ENCODE assay signal across 8 mouse cellular contexts in genomic region chr9:14075452-14075851, GRCm38 (mm10).
A peak's percentile ranks its signal among the peaks of the same experiment; 100 is the strongest.
DNase-seq lines count a peak whose midpoint lies in the region; ATAC-seq and TF ChIP-seq lines count a peak whose summit lies in the region.

No protein-coding gene starts in this region.

- no peak for DNase-seq in hindbrain, embryonic 10.5 days (ENCODE audit: low spot score)
- peak; percentile 92 for DNase-seq in adrenal gland, postnatal 14 days
- DNase-seq in hindbrain, embryonic 14.5 days (ENCODE audit: low spot score), result peak; percentile 66
- DNase-seq in lung, postnatal 0 days (ENCODE audit: low spot score), result peak; percentile 55
- peak; percentile 79 for DNase-seq in testis, postnatal 14 days (ENCODE audit: low spot score)
- DNase-seq in thymus, adult 2 months, result no peak

- ATAC-seq in hindbrain, embryonic 13.5 days (ENCODE audit: low FRiP score), result peak; percentile 91
- ATAC-seq in forebrain, embryonic 16.5 days, result peak; percentile 64
- peak; percentile 81; the same call in 1 of the 2 replicates for ATAC-seq in hindbrain, embryonic 14.5 days (ENCODE audit: low FRiP score)
- ATAC-seq in lung, postnatal 0 days, result peak; percentile 80

- no peaks in the 10 kb centered on the region for H3K9me3 ChIP-seq in hindbrain, embryonic 13.5 days
- H3K9me3 ChIP-seq in hindbrain, embryonic 10.5 days, result no peaks in the 10 kb centered on the region
- H3K9me3 ChIP-seq in forebrain, embryonic 16.5 days (ENCODE audit: control insufficient read depth, low read length), result no peaks in the 10 kb centered on the region
- H3K9me3 ChIP-seq in hindbrain, embryonic 14.5 days (ENCODE audit: control insufficient read depth, low read length), result no peaks in the 10 kb centered on the region
- no peaks in the 10 kb centered on the region for H3K9me3 ChIP-seq in lung, postnatal 0 days (ENCODE audit: low read length)

- TF ChIP-seq CTCF in lung, postnatal 0 days (IDR thresholded peaks at IDR 0.05), result peak; percentile 31
- no peak for TF ChIP-seq CTCF in thymus, adult 2 months (IDR thresholded peaks at IDR 0.05; ENCODE audit: borderline replicate concordance, control insufficient read depth, extremely low read depth, insufficient read depth, low read length, poor library complexity)

- WGBS in hindbrain, embryonic 13.5 days, result 36% methylated on average over 4 of the region's 4 CpGs
- WGBS in hindbrain, embryonic 10.5 days, result 84% methylated on average over 4 of the region's 4 CpGs
- whole genome bisulfite sequencing in forebrain, embryonic 16.5 days, result 15% methylated on average over 4 of the region's 4 CpGs
- 40% methylated on average over 4 of the region's 4 CpGs for WGBS in hindbrain, embryonic 14.5 days
- WGBS in lung, postnatal 0 days, result 33% methylated on average over 4 of the region's 4 CpGs
- WGBS in thymus, adult 2 months, result 89% methylated on average over 4 of the region's 4 CpGs

- H3K27ac ChIP-seq in hindbrain, embryonic 13.5 days, result no peak overlapping the region
- H3K27ac ChIP-seq in hindbrain, embryonic 10.5 days, result no peak overlapping the region
- no peak overlapping the region for H3K27ac ChIP-seq in forebrain, embryonic 16.5 days (ENCODE audit: low read length)
- H3K27ac ChIP-seq in hindbrain, embryonic 14.5 days, result no peak overlapping the region; the same call in 1 of the 2 replicates
- no peak overlapping the region for H3K27ac ChIP-seq in lung, postnatal 0 days (ENCODE audit: low read length)
- no peak overlapping the region for H3K27ac ChIP-seq in thymus, adult 2 months (ENCODE audit: control insufficient read depth, insufficient read depth, low read length)

- no peak overlapping the region for H3K4me3 ChIP-seq in hindbrain, embryonic 13.5 days
- H3K4me3 ChIP-seq in hindbrain, embryonic 10.5 days, result no peak overlapping the region
- no peak overlapping the region for H3K4me3 ChIP-seq in forebrain, embryonic 16.5 days (replicated peaks; ENCODE audit: low read length)
- H3K4me3 ChIP-seq in hindbrain, embryonic 14.5 days (replicated peaks; ENCODE audit: low read length), result no peak overlapping the region
- no peak overlapping the region for H3K4me3 ChIP-seq in lung, postnatal 0 days (ENCODE audit: low read depth, low read length)
- H3K4me3 ChIP-seq in thymus, adult 2 months (ENCODE audit: control insufficient read depth, insufficient read depth, low read length), result no peak overlapping the region

- no peak overlapping the region for H3K9ac ChIP-seq in hindbrain, embryonic 13.5 days
- no peak overlapping the region for H3K9ac ChIP-seq in forebrain, embryonic 16.5 days (replicated peaks; ENCODE audit: low read depth, low read length)
- H3K9ac ChIP-seq in hindbrain, embryonic 14.5 days, result no peak overlapping the region
- no peak overlapping the region for H3K9ac ChIP-seq in lung, postnatal 0 days (replicated peaks; ENCODE audit: low read depth)

- H3K36me3 ChIP-seq in hindbrain, embryonic 13.5 days, result no peaks in the 10 kb centered on the region
- H3K36me3 ChIP-seq in hindbrain, embryonic 10.5 days, result no peaks in the 10 kb centered on the region
- no peaks in the 10 kb centered on the region for H3K36me3 ChIP-seq in forebrain, embryonic 16.5 days (ENCODE audit: control insufficient read depth, insufficient read depth)
- no peaks in the 10 kb centered on the region for H3K36me3 ChIP-seq in hindbrain, embryonic 14.5 days (replicated peaks; ENCODE audit: control insufficient read depth, insufficient read depth)
- H3K36me3 ChIP-seq in lung, postnatal 0 days (ENCODE audit: insufficient read depth, low read length), result no peaks in the 10 kb centered on the region
- H3K36me3 ChIP-seq in thymus, adult 2 months (ENCODE audit: control insufficient read depth, insufficient read depth, low read length), result no peaks in the 10 kb centered on the region

- no peak for TF ChIP-seq POLR2A in thymus, adult 2 months (IDR thresholded peaks at IDR 0.05; ENCODE audit: control insufficient read depth, extremely low read depth, insufficient read depth, low read length, poor library complexity)

- no peaks in the 10 kb centered on the region for H3K27me3 ChIP-seq in hindbrain, embryonic 13.5 days
- H3K27me3 ChIP-seq in hindbrain, embryonic 10.5 days (ENCODE audit: insufficient read depth, poor library complexity, severe bottlenecking), result no peaks in the 10 kb centered on the region
- no peaks in the 10 kb centered on the region for H3K27me3 ChIP-seq in forebrain, embryonic 16.5 days (replicated peaks; ENCODE audit: control insufficient read depth, insufficient read depth, low read length)
- no peaks in the 10 kb centered on the region for H3K27me3 ChIP-seq in hindbrain, embryonic 14.5 days (ENCODE audit: control insufficient read depth, insufficient read depth, low read length)
- no peaks in the 10 kb centered on the region for H3K27me3 ChIP-seq in lung, postnatal 0 days (replicated peaks; ENCODE audit: insufficient read depth, low read length)
- H3K27me3 ChIP-seq in thymus, adult 2 months (ENCODE audit: control insufficient read depth, insufficient read depth, low read length), result no peaks in the 10 kb centered on the region

- no peak overlapping the region for H3K4me2 ChIP-seq in hindbrain, embryonic 13.5 days
- H3K4me2 ChIP-seq in forebrain, embryonic 16.5 days (ENCODE audit: low read length), result no peak overlapping the region
- H3K4me2 ChIP-seq in hindbrain, embryonic 14.5 days (replicated peaks), result no peak overlapping the region
- H3K4me2 ChIP-seq in lung, postnatal 0 days (replicated peaks; ENCODE audit: low read depth, low read length), result no peak overlapping the region

- peaks cover 8% of the 10 kb centered on the region for H3K4me1 ChIP-seq in hindbrain, embryonic 13.5 days (replicated peaks)
- H3K4me1 ChIP-seq in hindbrain, embryonic 10.5 days (replicated peaks), result no peaks in the 10 kb centered on the region
- H3K4me1 ChIP-seq in forebrain, embryonic 16.5 days (replicated peaks; ENCODE audit: control insufficient read depth, insufficient read depth, low read length), result peaks cover 3% of the 10 kb centered on the region
- no peaks in the 10 kb centered on the region for H3K4me1 ChIP-seq in hindbrain, embryonic 14.5 days (replicated peaks; ENCODE audit: control insufficient read depth, insufficient read depth, low read length)
- no peaks in the 10 kb centered on the region for H3K4me1 ChIP-seq in lung, postnatal 0 days (ENCODE audit: insufficient read depth, low read depth, low read length)
- no peaks in the 10 kb centered on the region for H3K4me1 ChIP-seq in thymus, adult 2 months (replicated peaks; ENCODE audit: control insufficient read depth, insufficient read depth, low read length)

- TF ChIP-seq EP300 in lung, postnatal 0 days (IDR thresholded peaks at IDR 0.05), result no peak

Comparison
In these comparisons a context has a peak if more than half of its experiments do, and no peak if none do; other contexts are left out.
1. DNase-seq: peak in adrenal gland, postnatal 14 days (single experiment), hindbrain, embryonic 14.5 days (single experiment), lung, postnatal 0 days (single experiment) and testis, postnatal 14 days (single experiment); none in hindbrain, embryonic 10.5 days (single experiment) and thymus, adult 2 months (single experiment).
2. Peak in every context shown above with its lines, with median percentiles within 50 percentile points of each other: ATAC-seq.